ENCODE assay signal across 24 mouse cellular contexts in genomic region chr10:126831329-126831728, GRCm38 (mm10).
DNase-seq lines count a peak whose midpoint lies in the region; ATAC-seq and TF ChIP-seq lines count a peak whose summit lies in the region.
"Had no signal": no experiment of that assay in that cellular context is flagged by ENCODE, and none has a peak within 500 bp of the region (broad histone marks: within the 10 kb centered on the region; RNA-seq: fewer than 3 reads in every experiment).

No protein-coding gene starts in this region.

- no peak overlapping the region for H3K4me3 ChIP-seq in limb, embryonic 14.5 days (replicated peaks; ENCODE audit: low read length)
- H3K4me3 ChIP-seq in limb, embryonic 10.5 days = no peak overlapping the region
- H3K4me3 ChIP-seq in embryonic facial prominence, embryonic 12.5 days = no peak overlapping the region
- H3K4me3 ChIP-seq: embryonic facial prominence, embryonic 13.5 days; forebrain, embryonic 10.5 days; heart, embryonic 12.5 days; heart, embryonic 15.5 days had no signal

- H3K27ac ChIP-seq in limb, embryonic 14.5 days (replicated peaks; ENCODE audit: low read depth, low read length) = no peak overlapping the region
- no peak overlapping the region for H3K27ac ChIP-seq in limb, embryonic 10.5 days
- no peak overlapping the region for H3K27ac ChIP-seq in embryonic facial prominence, embryonic 12.5 days
- H3K27ac ChIP-seq: embryonic facial prominence, embryonic 13.5 days; forebrain, embryonic 10.5 days; heart, embryonic 15.5 days; hindbrain, embryonic 14.5 days; hindbrain, postnatal 0 days had no signal

- no peaks in the 10 kb centered on the region for H3K9me3 ChIP-seq in limb, embryonic 14.5 days (ENCODE audit: control insufficient read depth, low read length)
- H3K9me3 ChIP-seq in limb, embryonic 10.5 days (replicated peaks) = no peaks in the 10 kb centered on the region
- H3K9me3 ChIP-seq in embryonic facial prominence, embryonic 12.5 days = no peaks in the 10 kb centered on the region
- H3K9me3 ChIP-seq: forebrain, embryonic 10.5 days; heart, embryonic 15.5 days had no signal

- H3K27me3 ChIP-seq in limb, embryonic 14.5 days (ENCODE audit: control insufficient read depth, insufficient read depth, low read length) = no peaks in the 10 kb centered on the region
- H3K27me3 ChIP-seq in limb, embryonic 10.5 days (ENCODE audit: low read depth, poor library complexity, severe bottlenecking) = no peaks in the 10 kb centered on the region
- H3K27me3 ChIP-seq in embryonic facial prominence, embryonic 12.5 days = no peaks in the 10 kb centered on the region
- H3K27me3 ChIP-seq: embryonic facial prominence, embryonic 13.5 days; heart, embryonic 12.5 days; heart, embryonic 15.5 days had no signal

- H3K36me3 ChIP-seq in limb, embryonic 14.5 days (ENCODE audit: control insufficient read depth, insufficient read depth, low read length) = no peaks in the 10 kb centered on the region
- H3K36me3 ChIP-seq in limb, embryonic 10.5 days = no peaks in the 10 kb centered on the region
- H3K36me3 ChIP-seq in embryonic facial prominence, embryonic 12.5 days = no peaks in the 10 kb centered on the region
- H3K36me3 ChIP-seq: embryonic facial prominence, embryonic 13.5 days; forebrain, embryonic 10.5 days; heart, embryonic 12.5 days; heart, embryonic 15.5 days had no signal

- 64% methylated on average over 5 of the region's 5 CpGs for WGBS in limb, embryonic 14.5 days
- WGBS in limb, embryonic 10.5 days = 84% methylated on average over 5 of the region's 5 CpGs
- WGBS in embryonic facial prominence, embryonic 12.5 days = 78% methylated on average over 5 of the region's 5 CpGs

- H3K4me1 ChIP-seq in limb, embryonic 14.5 days (ENCODE audit: control insufficient read depth, insufficient read depth, low read length) = no peaks in the 10 kb centered on the region; the same call in 1 of the 2 replicates
- H3K4me1 ChIP-seq in limb, embryonic 10.5 days = peaks cover 2% of the 10 kb centered on the region; the same call in 1 of the 2 replicates
- no peaks in the 10 kb centered on the region for H3K4me1 ChIP-seq in embryonic facial prominence, embryonic 12.5 days
- H3K4me1 ChIP-seq: heart, embryonic 12.5 days; heart, embryonic 15.5 days had no signal

- H3K9ac ChIP-seq in limb, embryonic 14.5 days (ENCODE audit: low read depth, low read length, severe bottlenecking) = no peak overlapping the region
- no peak overlapping the region for H3K9ac ChIP-seq in embryonic facial prominence, embryonic 12.5 days
- H3K9ac ChIP-seq: embryonic facial prominence, embryonic 13.5 days; heart, embryonic 12.5 days; heart, embryonic 15.5 days; hindbrain, embryonic 14.5 days had no signal

- no peak for TF ChIP-seq POLR2A in limb, embryonic 14.5 days (IDR thresholded peaks at IDR 0.05; ENCODE audit: borderline replicate concordance, extremely low read depth, insufficient read depth, insufficient read length)

- DNase-seq in limb, embryonic 14.5 days (ENCODE audit: low spot score) = no peak
- no peak for DNase-seq in limb, embryonic 10.5 days (ENCODE audit: low spot score)
- DNase-seq in gastrocnemius, postnatal 25 days = no peak
- no peak for DNase-seq in MN1 (ENCODE audit: low spot score)
- DNase-seq: adrenal gland, postnatal 14 days; cerebellum, adult 11-12 months; cerebellum, adult 8-10 months; gastrocnemius, postnatal 36 days; heart, postnatal 10 days; heart, postnatal 36 days; kidney, adult 18-20 months had no signal

- ATAC-seq in limb, embryonic 14.5 days (ENCODE audit: low FRiP score, low read depth) = peak; percentile 48; the same call in 1 of the 2 replicates
- ATAC-seq in embryonic facial prominence, embryonic 12.5 days (ENCODE audit: insufficient number of reproducible peaks, insufficient read depth, low FRiP score, low TSS enrichment) = peak; percentile 54; the same call in 1 of the 2 replicates
- ATAC-seq in megakaryocyte progenitor cell, adult 5-6 weeks (replicated peaks; ENCODE audit: poor library complexity) = 0 out of 2 replicates have a peak, but pooled peaks have one; percentile 14
- ATAC-seq: CD4-positive, CD25-positive, alpha-beta regulatory T cell, adult 4 months; forebrain, embryonic 14.5 days; hindbrain, postnatal 0 days; inflammation-experienced regulatory T-cells, adult 6 months; intestine, embryonic 16.5 days; Patski had no signal

- H3K4me2 ChIP-seq in limb, embryonic 14.5 days (replicated peaks; ENCODE audit: low read depth, low read length, severe bottlenecking) = no peak overlapping the region
- H3K4me2 ChIP-seq in embryonic facial prominence, embryonic 12.5 days (replicated peaks) = no peak overlapping the region
- H3K4me2 ChIP-seq: embryonic facial prominence, embryonic 13.5 days; heart, embryonic 12.5 days; heart, embryonic 15.5 days; hindbrain, embryonic 14.5 days had no signal
